Mouse (Mus musculus) lung, postnatal 0 days (tissue): ENCODE data around the gene Vangl2. TPM values are rescaled to one million over a fixed set of nuclear protein-coding genes. Genes with fewer than 3 reads are reported as not detected.

Experiments
- ATAC-seq: fragments of 200-750 bp; cut with Nextera tagmentation; 2 replicates; pipeline ENCODE4 v1.8.0; 2017; ENCODE audit warnings: moderate library complexity
- DNase-seq: peaks from one replicate; pipeline ENCODE4 v3.0.0-alpha.2; 2016; ENCODE audit warnings: low spot score
- H3K27ac ChIP-seq: fragments of 300-500 bp; sonication (generic); 2 replicates; pipeline ENCODE4 v1.5.1; 2014; ENCODE audit warnings: antibody characterized with exemption, mild to moderate bottlenecking, low read length, mixed read lengths
- H3K27me3 ChIP-seq: fragments of 300-500 bp; sonication (generic); replicated peaks from 2 replicates; pipeline ENCODE4 v1.6.1; 2014; ENCODE audit warnings: low read length, mixed read lengths; ENCODE audit not compliant: insufficient read depth
- H3K36me3 ChIP-seq: fragments of 300-500 bp; sonication (generic); 2 replicates; pipeline ENCODE4 v1.6.1; 2014; ENCODE audit warnings: low read length, mixed read lengths; ENCODE audit not compliant: insufficient read depth
- H3K4me1 ChIP-seq: fragments of 300-500 bp; sonication (generic); 2 replicates; pipeline ENCODE4 v1.6.1; 2014; ENCODE audit warnings: antibody characterized with exemption, low read depth, low read length, mixed read lengths; ENCODE audit not compliant: insufficient read depth
- H3K4me2 ChIP-seq: fragments of 300-500 bp; sonication (generic); replicated peaks from 2 replicates; pipeline ENCODE4 v1.6.1; 2014; ENCODE audit warnings: low read depth, mild to moderate bottlenecking, low read length, moderate library complexity, mixed read lengths
- H3K4me3 ChIP-seq: fragments of 300-500 bp; sonication (generic); 2 replicates; pipeline ENCODE4 v1.5.1; 2014; ENCODE audit warnings: low read depth, low read length
- H3K9ac ChIP-seq: fragments of 300-500 bp; sonication (generic); replicated peaks from 2 replicates; pipeline ENCODE4 v1.6.1; 2014; ENCODE audit warnings: low read depth, mild to moderate bottlenecking
- H3K9me3 ChIP-seq: fragments of 300-500 bp; sonication (generic); 2 replicates; pipeline ENCODE4 v1.6.1; 2016; ENCODE audit warnings: low read length, mixed read lengths
- CTCF ChIP-seq: IDR thresholded peaks from 2 replicates; pipeline ENCODE4 v1.5.1; 2016; ENCODE audit warnings: antibody characterized with exemption, mild to moderate bottlenecking
- EP300 ChIP-seq: IDR thresholded peaks from 2 replicates; pipeline ENCODE4 v1.6.1; 2016; ENCODE audit warnings: antibody characterized with exemption, mild to moderate bottlenecking, control low read depth
- WGBS: fragments of 180-500 bp; shearing (Covaris S2); extraction: QIAGEN DNeasy Blood & Tissue Kit; methylation state at CpG from one replicate; pipeline ENCODE4 v1.1.7; 2014; 5-methylcytosine and 5-hydroxymethylcytosine counted together
- polyA plus RNA-seq: library from polyadenylated mRNA; unstranded; fragments of >200 nt; fragmentation: Nextera tagmentation; extraction: Ambion mirVana; gene quantifications from 2 replicates; pipeline ENCODE4 v1.2.1, GENCODE M21; 2015

The Vangl2 gene
- polyA plus RNA-seq, 1 experiment from 2014 or later: 6.2 TPM

DNA sequence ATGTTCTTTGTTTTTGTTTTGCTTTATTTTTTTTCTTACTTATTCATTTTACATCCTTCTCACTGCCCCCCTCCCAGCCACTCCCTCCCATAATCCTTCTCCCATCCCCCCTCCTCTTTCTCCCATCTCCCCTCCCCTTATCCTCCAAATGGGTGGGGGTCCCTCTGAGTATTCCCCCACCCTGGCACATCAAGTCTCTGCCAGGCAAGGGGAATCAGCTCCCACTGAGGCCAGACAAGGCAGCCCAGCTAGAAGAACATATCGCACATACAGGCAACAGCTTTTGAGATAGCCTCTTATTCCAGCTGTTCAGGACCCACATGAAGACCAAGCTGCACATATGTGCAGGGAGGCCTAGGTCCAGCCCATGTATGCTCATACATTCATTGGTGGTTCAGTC, 44.1 kb downstream of the Vangl2 start:
- Histone ChIP-seq H3K4me3 (no peak overlapping the region), H3K36me3 (no peaks in the 10 kb centered on the region), H3K4me1 (no peaks in the 10 kb centered on the region), H3K27me3 (no peaks in the 10 kb centered on the region), H3K9me3 (no peaks in the 10 kb centered on the region), H3K4me2 (no peak overlapping the region), H3K9ac (no peak overlapping the region), H3K27ac (no peak overlapping the region)
- WGBS: 94% methylated on average over 1 of the region's 1 CpGs
- no peak for DNase-seq
- ATAC-seq: no peak
- TF ChIP-seq CTCF: no peak
- TF ChIP-seq EP300: no peak

DNA sequence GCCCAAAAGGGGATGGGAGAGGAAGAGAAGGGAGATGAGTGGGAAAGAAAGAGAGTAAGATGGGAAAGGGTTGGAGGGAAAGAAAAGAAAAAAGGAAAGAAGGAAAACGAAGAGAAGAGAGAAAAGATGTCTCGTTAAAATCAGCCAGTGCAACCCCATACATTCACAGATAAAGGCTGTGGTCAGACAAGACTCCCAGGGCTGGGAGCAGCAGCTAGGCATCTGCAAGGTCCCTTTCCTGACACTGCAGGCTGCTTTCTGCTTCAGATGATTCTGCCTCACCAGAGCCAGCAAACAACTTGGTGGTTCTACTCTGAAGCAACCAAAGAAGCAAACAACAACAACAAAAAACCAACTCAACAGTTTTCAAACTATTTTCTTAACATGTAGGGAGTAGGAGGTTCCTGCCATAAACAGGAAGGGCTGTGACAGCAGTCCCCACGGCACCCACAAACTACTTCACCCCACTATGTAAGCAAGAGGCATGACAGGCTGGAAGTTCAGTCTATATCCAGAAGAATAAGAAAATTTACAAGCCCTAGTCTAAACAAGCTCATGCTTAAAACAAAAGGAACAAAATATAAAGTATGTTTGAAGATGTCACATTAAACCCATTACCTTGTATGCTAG, 44.8 kb downstream of the Vangl2 start:
- WGBS: 59% methylated on average over 3 of the region's 3 CpGs
- Histone ChIP-seq H3K27ac (no peak overlapping the region), H3K36me3 (no peaks in the 10 kb centered on the region), H3K4me2 (no peak overlapping the region), H3K4me3 (no peak overlapping the region), H3K27me3 (no peaks in the 10 kb centered on the region), H3K9me3 (no peaks in the 10 kb centered on the region), H3K9ac (no peak overlapping the region), H3K4me1 (no peaks in the 10 kb centered on the region)
- ATAC-seq (no peak), DNase-seq (no peak)
- TF ChIP-seq CTCF (no peak), EP300 (no peak)

DNA sequence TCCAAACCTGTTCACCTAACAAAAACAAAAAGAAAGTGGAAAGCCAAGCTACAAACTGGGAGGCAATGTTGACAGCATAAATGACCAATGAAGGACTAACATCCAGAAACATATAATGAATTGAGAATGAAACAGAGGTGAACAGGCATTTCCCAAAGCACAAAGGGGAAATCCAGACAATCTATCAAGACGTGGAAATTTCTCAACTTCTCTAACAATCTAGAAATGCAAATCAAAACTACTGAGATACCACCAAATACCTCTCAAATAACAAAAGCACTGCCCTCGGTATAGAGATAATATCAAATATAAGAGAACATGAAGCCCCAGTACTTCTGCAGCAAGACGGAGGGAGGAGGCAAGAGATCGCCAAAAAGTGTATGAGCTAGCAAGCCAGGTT, 45.5 kb downstream of the Vangl2 start:
- Histone ChIP-seq H3K9ac (no peak overlapping the region), H3K9me3 (no peaks in the 10 kb centered on the region), H3K4me2 (no peak overlapping the region), H3K4me3 (no peak overlapping the region), H3K36me3 (no peaks in the 10 kb centered on the region), H3K27me3 (no peaks in the 10 kb centered on the region), H3K4me1 (no peaks in the 10 kb centered on the region), H3K27ac (no peak overlapping the region)
- ATAC-seq (no peak), DNase-seq (no peak)
- TF ChIP-seq EP300 (no peak), CTCF (no peak)
- 59% methylated on average over 4 of the region's 4 CpGs for WGBS

DNA sequence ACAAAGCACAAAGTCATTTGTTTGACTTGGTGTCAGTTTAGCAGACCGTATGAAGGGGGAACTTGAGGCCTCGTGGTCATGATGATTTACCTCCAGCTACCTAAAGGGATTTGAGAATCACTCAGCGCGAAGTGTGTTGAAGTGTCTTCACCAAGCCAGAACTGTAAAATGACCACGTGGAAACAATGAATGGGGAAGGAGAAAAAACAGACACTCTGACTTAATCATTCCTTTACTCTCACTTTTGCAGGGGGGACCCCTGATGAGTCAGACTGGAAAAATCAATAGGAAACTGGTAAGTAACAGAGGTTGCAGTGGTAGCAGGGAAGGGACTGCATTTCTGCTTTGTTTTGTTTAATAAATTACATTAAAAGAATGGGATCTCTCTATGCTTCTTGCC, 46.1 kb downstream of the Vangl2 start:
- no peak for ATAC-seq
- Histone ChIP-seq H3K36me3 (no peaks in the 10 kb centered on the region), H3K9me3 (no peaks in the 10 kb centered on the region), H3K4me1 (no peaks in the 10 kb centered on the region), H3K4me2 (no peak overlapping the region), H3K9ac (no peak overlapping the region), H3K27me3 (no peaks in the 10 kb centered on the region), H3K4me3 (no peak overlapping the region), H3K27ac (no peak overlapping the region)
- TF ChIP-seq CTCF (no peak), EP300 (no peak)
- WGBS: 64% methylated on average over 5 of the region's 5 CpGs
- DNase-seq: no peak

DNA sequence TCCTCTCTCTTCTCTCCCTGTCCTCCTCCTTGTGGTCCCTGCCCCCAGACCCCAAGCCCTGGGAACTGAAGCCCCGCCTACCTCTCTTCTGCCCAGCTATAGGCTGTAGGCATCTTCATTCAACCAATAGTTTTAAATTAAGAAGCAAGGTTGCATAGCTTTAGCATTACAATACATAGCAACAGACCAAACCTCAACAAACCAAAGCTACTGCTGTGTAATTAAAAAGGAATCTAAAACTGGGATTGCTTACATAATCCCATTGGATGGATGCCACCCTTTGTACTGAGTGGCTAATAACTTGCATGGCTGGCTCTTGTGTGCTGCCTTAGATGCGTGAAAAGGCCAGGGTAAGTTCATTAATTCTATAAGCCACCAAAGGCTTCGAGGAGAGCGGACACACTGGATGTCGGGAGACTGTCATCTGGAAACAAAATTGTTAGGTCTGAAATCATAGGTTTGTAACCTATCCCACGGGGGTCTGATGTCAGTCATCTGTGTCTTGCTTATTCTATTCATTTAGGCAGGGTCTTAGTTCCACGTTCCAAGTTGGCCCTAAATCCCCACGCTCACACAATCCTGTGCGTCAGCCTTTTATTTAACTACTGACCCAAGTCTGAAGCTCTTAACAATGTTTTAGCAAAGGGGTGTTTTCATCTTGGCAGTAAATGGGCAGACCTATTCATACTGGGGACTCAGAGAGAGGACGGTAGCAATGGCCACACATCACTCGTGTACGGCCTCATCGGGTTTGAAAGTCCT, 48.1 kb downstream of the Vangl2 start:
- Histone ChIP-seq H3K4me2 (no peak overlapping the region), H3K4me3 (no peak overlapping the region), H3K27ac (no peak overlapping the region), H3K9me3 (no peaks in the 10 kb centered on the region), H3K9ac (no peak overlapping the region), H3K36me3 (no peaks in the 10 kb centered on the region), H3K27me3 (no peaks in the 10 kb centered on the region), H3K4me1 (no peaks in the 10 kb centered on the region)
- TF ChIP-seq CTCF: no peak
- no peak for TF ChIP-seq EP300
- ATAC-seq (no peak), DNase-seq (no peak)
- 90% methylated on average over 13 of the region's 13 CpGs for WGBS

DNA sequence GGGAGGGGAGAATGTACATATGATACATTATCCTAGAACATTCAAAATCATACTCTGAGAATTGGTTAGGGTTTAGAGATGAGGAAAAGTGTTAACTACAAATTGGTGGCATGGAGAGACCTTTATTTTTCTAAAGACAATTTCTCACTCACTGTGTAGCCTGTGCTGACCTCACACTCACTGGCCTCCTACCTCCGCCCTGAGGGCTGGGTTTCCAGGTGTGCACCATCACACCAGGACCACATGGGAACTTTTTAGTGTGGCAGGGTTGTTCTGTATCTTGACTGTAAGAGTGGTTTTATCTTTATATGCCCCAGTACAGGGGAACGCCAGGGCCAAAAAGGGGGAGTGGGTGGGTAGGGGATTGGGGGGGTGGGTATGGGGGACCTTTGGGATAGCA, 50.4 kb downstream of the Vangl2 start:
- H3K4me3 ChIP-seq: no peak overlapping the region
- no peak overlapping the region for H3K4me2 ChIP-seq
- H3K9ac ChIP-seq: no peak overlapping the region
- no peaks in the 10 kb centered on the region for H3K9me3 ChIP-seq
- DNase-seq (no peak), ATAC-seq (no peak)
- no peak overlapping the region for H3K27ac ChIP-seq
- H3K36me3 ChIP-seq: no peaks in the 10 kb centered on the region
- WGBS: 85% methylated on average over 2 of the region's 2 CpGs
- no peaks in the 10 kb centered on the region for H3K27me3 ChIP-seq
- TF ChIP-seq CTCF (no peak), EP300 (no peak)
- H3K4me1 ChIP-seq: no peaks in the 10 kb centered on the region
